Mouse (Mus musculus): ENCODE results near the gene Rasd1. TPM values are rescaled to one million over a fixed set of nuclear protein-coding genes. Genes with fewer than 3 reads are reported as not detected.

Rasd1 gene
- polyA plus RNA-seq, 1 experiment from 2014 or later: 2.0 TPM

DNA sequence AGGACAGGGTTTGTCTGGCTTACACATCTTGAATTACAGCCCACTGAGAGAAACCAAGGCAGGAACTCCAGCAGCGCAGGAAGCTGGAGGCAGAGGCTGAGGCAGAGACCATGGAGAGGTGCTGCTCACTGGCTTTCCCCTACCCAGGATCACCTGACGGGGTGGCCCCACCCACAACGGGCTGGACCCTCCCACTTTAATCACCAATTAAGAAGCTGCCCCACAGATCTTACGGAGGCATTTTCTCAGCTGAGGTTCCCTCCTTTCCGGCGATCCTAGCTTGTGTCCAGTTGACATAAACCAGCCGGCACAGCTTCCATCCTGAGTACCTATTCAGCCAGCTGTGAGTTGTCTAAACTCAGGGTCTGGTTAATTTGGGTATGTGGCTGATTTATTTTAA, 43.5 kb downstream of the Rasd1 start:
- no peak overlapping the region; the same call in 1 of the 2 replicates for H3K4me3 ChIP-seq
- H3K27me3 ChIP-seq (ENCODE audit: poor library complexity, severe bottlenecking): 0 out of 2 replicates have a peak, but pooled peaks cover 4% of the 10 kb centered on the region
- no peak for DNase-seq (ENCODE audit: extremely low spot score, low spot score)
- no peaks in the 10 kb centered on the region for H3K9me3 ChIP-seq
- no peak overlapping the region for H3K27ac ChIP-seq
- 15% methylated on average over 7 of the region's 7 CpGs for WGBS
- H3K4me1 ChIP-seq: peaks cover 6% of the 10 kb centered on the region
- no peaks in the 10 kb centered on the region for H3K36me3 ChIP-seq (replicated peaks)

- Histone ChIP-seq H3K27me3 (ENCODE audit: poor library complexity, severe bottlenecking) (0 out of 2 replicates have a peak, but pooled peaks cover 4% of the 10 kb centered on the region), H3K27ac (no peak overlapping the region), H3K9me3 (no peaks in the 10 kb centered on the region), H3K36me3 (replicated peaks) (no peaks in the 10 kb centered on the region), H3K4me1 (peaks cover 6% of the 10 kb centered on the region), H3K4me3 (no peak overlapping the region)
- DNase-seq (ENCODE audit: extremely low spot score, low spot score): no peak
- 88% methylated on average over 5 of the region's 5 CpGs for WGBS
Measured at GRCm38 (mm10) chr11:59920331-59920730, 44.4 kb downstream of the Rasd1 start.

GRCm38 (mm10) chr11:59919401-59919800, 45.3 kb downstream of the Rasd1 start:
- Histone ChIP-seq H3K4me3 (no peak overlapping the region), H3K27me3 (ENCODE audit: poor library complexity, severe bottlenecking) (0 out of 2 replicates have a peak, but pooled peaks cover 4% of the 10 kb centered on the region), H3K27ac (no peak overlapping the region), H3K4me1 (peaks cover 6% of the 10 kb centered on the region), H3K36me3 (replicated peaks) (no peaks in the 10 kb centered on the region), H3K9me3 (no peaks in the 10 kb centered on the region)
- no peak for DNase-seq (ENCODE audit: extremely low spot score, low spot score)
- WGBS: 76% methylated on average over 3 of the region's 3 CpGs

DNA sequence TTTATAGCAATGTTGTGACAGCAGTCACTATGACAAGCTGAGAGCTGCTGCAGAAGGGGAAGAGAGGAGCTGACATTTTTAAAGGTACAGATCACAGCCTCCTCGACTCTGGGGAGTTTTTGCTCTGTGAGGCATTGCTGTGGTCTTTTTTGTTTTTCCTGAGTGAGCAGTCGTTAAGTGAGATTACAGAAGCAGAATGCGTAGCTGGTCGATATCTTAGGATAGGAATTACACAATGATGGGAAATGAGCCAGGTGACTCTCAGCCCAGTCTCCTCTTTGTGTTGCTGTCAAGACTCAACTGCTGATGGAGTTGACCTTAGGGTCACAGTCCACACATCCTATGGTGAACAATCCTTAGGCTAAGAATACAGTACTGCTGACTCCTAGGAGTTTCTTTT, 46.7 kb downstream of the Rasd1 start:
- no peak for DNase-seq (ENCODE audit: extremely low spot score, low spot score)
- 64% methylated on average over 4 of the region's 4 CpGs for WGBS
- Histone ChIP-seq H3K4me1 (peaks cover 6% of the 10 kb centered on the region), H3K27ac (no peak overlapping the region), H3K9me3 (no peaks in the 10 kb centered on the region), H3K4me3 (no peak overlapping the region), H3K27me3 (ENCODE audit: poor library complexity, severe bottlenecking) (0 out of 2 replicates have a peak, but pooled peaks cover 4% of the 10 kb centered on the region), H3K36me3 (replicated peaks) (no peaks in the 10 kb centered on the region)

GRCm38 (mm10) chr11:59913702-59914101, 51.0 kb downstream of the Rasd1 start:
- WGBS: 92% methylated on average over 4 of the region's 4 CpGs
- Histone ChIP-seq H3K4me3 (no peak overlapping the region), H3K4me1 (peaks cover under 1% of the 10 kb centered on the region; the same call in 1 of the 2 replicates), H3K27ac (no peak overlapping the region), H3K36me3 (replicated peaks) (no peaks in the 10 kb centered on the region), H3K27me3 (ENCODE audit: poor library complexity, severe bottlenecking) (no peaks in the 10 kb centered on the region), H3K9me3 (no peaks in the 10 kb centered on the region)
- no peak for DNase-seq (ENCODE audit: extremely low spot score, low spot score)

Other genes starting within 250 kb of the Rasd1 start
- 3.8 TPM in 2 replicates for gene Pld6, start 177.3 kb downstream of the Rasd1 start, polyA plus RNA-seq (2016; fragmentation: Nextera tagmentation; extraction: Ambion mirVana)
- 30.9 and 35.4 TPM in 2 replicates for gene Flcn, start 154.9 kb downstream of the Rasd1 start, polyA plus RNA-seq (2016; fragmentation: Nextera tagmentation; extraction: Ambion mirVana)
- gene Nt5m, start 125.5 kb downstream of the Rasd1 start, polyA plus RNA-seq (2016; fragmentation: Nextera tagmentation; extraction: Ambion mirVana): 33.6 and 38.8 TPM in 2 replicates
- 256 and 258 TPM in 2 replicates for gene Cops3, start 125.1 kb downstream of the Rasd1 start, polyA plus RNA-seq (2016; fragmentation: Nextera tagmentation; extraction: Ambion mirVana)
- gene Med9, start 16.7 kb downstream of the Rasd1 start, polyA plus RNA-seq (2016; fragmentation: Nextera tagmentation; extraction: Ambion mirVana): 55.8 and 59.6 TPM in 2 replicates
- gene Pemt, start 81.5 kb upstream of the Rasd1 start, polyA plus RNA-seq (2016; fragmentation: Nextera tagmentation; extraction: Ambion mirVana): 7.9 and 9.7 TPM in 2 replicates
- 24.7 and 25.3 TPM in 2 replicates for gene Rai1, start 140.1 kb upstream of the Rasd1 start, polyA plus RNA-seq (2016; fragmentation: Nextera tagmentation; extraction: Ambion mirVana)

Data from forebrain, embryonic 10.5 days (tissue).